Mouse (Mus musculus) mature B cell (primary cell): Measurements from ENCODE around the gene Tiprl.

Experiments
- in situ Hi-C: fragments of 300-500 bp; cut with MboI; formaldehyde crosslinking; loops from 2 replicates; pipeline ENCODE4 v1.14.3; 2019

Tiprl gene

GRCm38 (mm10) chr1:165178075-165178474 is 58.7 kb downstream of the Tiprl start:
- in situ Hi-C loops: no loop called here

DNA sequence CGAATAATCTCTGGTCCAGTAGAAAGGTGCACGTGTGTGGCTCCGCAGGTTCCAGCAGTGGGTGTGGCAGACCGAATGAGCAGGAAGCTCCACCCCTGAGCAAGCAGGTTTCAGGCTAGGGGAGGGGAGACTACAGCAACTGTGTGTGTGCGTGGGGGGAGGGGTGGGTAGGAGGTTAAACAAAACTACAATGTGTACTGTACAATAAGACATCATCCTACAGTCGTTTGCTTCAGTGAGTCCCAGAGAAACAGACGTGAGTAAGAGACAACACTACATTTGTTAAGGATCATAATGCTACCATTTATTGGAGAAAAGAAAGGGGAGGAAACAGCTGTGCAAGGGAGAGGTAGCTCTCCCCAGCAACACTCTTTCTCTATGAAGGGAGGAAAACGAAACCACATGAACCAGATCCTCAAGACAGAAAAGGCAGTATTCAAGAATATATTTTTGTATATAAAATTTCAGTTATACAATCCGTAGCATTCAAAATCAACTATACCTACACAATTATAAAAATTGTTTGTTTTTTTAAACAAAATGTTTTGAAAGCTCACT is 62.7 kb downstream of the Tiprl start:
- in situ Hi-C loops: no loop called here

DNA sequence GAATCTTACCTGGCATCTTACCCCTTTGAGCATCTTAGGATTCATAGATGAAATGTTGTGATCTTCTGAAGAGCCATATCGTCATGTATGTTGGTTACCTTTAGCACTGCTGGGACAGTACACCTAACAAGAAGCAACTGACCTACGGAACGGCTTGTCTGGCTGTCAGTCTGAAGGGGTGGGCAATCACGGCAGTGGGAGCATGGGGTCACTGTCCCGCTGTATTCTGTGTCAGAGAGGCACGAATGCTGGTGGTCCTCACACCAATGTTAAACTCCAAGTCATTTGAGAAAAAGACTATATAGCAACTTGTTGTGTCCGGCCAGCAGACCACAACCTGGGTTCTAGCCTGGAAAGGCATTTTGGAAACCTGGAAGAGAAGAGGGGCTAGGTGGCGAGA is 65.5 kb downstream of the Tiprl start:
- in situ Hi-C loops: no loop called here

GRCm38 (mm10) chr1:165170157-165170556 is 66.6 kb downstream of the Tiprl start:
- in situ Hi-C loops: no loop called here

DNA sequence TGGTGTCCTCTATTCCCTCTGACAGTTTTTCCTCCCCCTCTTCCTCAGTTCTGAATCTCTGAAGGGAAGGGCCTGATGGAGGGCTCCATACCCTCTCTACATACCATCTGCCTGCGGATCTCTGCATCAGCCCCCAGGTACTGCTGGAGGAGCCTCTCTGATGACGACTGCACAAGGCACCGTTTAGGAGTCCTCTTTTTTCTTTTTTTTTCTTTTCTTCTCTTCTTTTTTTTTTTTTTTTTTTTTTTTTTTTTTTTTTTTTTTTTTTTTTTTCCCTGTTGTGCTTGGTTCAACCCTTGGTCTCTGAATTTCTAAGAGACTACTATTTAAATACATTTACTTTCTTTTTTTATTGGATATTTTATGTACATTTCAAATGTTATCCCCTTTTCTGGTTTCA is 67.3 kb downstream of the Tiprl start:
- in situ Hi-C loops: no loop called here

- in situ Hi-C loops: no loop called here
Observed at GRCm38 (mm10) chr1:165164920-165165319, 71.9 kb downstream of the Tiprl start.
